Mouse (Mus musculus): ENCODE results near the gene Nudt9.
"Not testable (repeated sequence)": the region's sequence is repeated elsewhere in the genome, so short reads cannot be mapped to it uniquely, and the experiment has no call there.

Gene Nudt9

DNA sequence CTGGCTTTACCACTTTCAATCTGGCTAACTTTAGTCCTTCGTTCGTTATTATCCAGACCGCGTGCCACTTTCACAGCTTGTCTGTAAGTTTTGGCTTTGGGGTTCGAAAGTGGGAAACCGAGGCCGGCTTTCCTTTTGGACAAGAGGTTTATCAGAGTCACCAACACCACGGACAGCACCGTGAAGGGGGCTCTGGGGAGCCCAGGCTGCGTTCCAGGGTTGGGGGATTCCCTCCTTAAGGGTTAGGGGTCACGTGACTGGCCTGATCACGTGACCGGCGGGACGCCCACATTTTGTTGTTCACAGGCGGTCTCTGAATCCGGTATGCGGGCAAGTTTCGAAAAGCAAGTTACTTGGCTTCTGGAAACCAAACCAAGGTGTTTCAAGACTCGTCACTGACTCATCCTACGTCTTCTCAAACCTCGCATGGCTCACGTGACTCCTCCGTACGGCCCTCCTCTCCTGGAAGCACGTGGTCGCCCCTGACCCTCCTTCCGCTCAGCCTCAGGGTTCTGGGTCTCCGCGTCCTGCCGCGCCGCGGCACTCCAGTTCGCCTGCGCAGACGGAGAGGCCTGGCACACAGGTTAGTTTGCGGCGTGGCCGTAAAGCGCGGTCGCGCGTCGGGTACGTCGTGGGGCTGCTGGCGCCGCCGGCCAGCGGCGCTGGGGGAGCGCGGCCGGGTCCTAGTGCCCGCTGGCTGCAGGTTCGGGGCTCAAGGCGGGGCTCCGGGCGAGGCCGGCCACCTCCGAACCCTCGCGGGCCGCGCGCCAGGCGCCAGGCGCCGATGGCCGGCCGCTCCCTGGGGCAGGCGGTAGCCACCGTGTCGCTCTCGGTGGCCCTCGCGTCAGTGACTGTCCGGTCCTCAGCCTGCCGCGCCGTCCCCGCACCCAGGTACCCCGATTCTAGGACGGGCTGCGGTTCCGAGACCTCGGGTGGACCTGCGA, at the start of gene Nudt9:
TSS of gene Nudt9 (plus strand) at position 51 of the 944 bp plus-strand sequence.
- DNase-seq, result peak; percentile 96

DNA sequence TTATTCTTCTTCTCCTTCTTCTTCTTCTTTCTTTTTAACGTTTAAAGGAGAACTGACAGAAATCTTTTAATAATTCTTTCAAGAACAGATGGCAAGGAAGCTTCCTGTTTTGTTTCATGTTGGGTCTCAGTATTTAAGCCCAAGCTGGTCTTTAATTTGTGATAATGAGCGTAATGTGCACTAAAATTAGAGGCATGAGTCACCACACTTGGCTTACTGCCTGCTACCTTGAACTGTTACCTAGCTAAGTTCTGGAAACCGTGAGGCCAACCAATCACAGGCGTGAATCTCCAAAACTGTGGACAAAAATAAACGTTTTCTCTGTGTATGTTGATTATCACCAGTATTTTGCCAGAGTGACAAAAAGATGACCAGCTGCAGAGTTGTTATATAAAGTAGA, 47.4 kb upstream of the Nudt9 start:
- DNase-seq, result no peak

DNA sequence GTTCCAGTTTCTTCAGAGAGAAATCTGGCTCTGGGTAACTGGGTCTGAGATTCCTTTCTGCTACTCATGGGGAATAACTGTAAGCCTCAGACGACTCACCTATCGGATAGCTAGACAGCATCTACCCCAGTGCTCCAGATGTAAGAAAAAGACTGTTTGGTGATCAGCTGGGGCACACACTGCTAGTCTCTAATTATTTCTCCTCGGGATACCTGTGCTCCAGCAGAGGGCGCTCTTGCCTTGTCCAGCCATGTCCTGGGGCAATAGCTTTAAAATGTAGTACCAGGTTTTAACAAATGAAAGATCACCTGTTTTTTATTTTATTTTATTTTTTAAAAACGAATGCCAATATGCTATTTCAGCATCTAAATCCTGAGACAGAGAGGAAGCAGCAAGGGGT, 46.4 kb upstream of the Nudt9 start:
- DNase-seq, result peak; percentile 83

DNA sequence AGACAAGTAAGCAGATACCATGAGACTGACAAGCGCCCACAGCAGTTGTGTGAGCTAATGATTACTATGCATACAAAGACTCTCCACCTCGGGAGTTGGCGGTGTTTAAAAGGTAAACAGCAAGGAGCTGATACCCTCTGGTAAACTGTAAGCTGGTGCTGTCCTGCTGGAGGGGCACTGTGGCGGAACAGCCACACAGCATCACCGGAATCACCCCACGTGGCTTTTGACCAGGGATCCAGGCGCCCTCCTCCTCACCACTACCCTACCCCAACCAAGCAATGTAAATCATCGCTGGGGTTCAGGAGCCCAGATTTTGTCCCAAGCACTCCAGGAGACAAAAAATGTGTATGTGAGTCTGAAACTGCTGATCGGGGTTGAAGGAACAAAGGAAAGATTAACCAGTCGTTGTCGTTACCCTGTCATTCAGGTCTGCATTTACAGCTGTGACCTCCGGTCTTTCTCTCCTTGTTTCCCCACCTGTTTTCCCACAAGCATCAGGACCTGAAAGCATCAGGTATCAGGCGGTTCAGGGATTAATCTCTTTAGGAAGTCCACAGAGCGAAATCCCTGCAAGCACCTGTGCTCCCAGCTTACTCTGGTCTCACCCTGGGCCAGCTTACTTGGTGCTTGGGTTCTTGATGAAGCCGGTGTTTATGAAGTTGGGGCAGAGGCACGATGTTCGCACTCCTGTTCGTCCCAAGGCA, 43.4 kb upstream of the Nudt9 start:
- DNase-seq, result no peak

DNA sequence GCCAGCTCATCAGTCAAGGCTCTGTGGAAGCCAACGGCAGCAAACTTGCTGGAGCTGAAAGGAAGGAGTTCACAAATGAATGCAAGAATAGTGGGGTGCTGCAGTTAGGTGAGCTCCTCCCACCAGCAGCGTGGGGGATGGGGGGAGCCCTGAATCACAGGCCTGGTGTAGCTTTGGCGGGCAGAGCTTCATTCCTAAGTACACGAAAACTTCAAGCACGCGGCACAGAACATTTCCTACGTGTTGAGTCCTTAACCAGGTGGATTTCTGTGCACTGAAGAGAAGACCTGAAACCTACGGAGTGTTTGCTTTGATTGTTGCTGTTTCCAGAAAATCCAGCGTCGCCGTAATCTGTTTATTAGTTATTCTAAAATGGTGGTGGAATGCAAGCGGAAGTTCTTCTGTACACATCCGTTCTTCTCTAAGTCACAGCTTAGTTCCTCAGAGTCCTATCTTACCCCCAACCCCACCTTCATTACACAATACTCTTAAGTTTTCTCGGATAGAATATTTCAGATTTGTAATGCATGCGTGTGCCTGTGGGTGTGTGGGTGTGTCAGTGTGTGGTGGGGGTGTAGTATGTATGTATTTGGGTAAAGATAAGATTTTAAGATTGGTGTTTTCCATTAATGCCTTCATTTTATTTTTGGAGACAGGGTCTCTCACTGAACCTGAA, 42.7 kb upstream of the Nudt9 start:
- DNase-seq, result no peak

DNA sequence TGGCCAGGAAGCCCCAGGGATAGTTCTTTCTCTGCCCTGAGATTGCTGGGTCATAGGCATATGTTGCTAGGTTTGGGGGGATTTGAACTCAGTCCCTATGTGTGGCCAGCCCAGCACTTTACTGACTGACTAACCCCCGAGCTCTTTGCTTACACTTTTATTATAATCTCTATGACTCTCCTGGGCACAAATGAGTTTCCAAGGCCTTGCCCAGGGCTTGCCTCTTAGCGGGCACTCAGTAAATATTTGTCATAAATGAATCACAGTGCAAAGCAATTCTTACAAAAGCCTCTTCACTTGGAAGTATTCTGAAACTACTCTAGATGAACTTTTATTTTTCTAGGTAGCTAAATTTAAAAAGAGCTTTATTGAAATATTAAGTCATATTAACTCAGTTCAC, 42.2 kb upstream of the Nudt9 start:
- DNase-seq, result no peak

DNA sequence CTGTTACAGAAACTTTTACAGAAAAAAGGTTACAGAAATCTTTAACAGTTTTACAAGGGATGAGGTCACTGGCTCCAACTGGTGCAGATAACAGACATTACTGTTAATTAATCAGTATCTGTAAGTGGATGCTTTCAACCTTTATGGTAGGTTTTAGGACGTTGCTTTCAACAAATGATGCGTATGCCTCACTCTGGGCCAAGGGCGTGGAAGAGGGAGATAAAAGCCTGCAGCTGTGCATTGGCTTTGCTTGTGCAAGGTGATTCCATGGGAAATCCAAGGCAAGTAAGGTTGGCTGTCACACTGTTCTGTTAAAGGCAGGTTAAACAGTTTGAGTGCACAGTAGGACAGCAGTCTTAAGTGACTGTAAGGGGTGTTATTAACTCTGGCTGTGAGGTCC, 39.3 kb upstream of the Nudt9 start:
- DNase-seq, result no peak

DNA sequence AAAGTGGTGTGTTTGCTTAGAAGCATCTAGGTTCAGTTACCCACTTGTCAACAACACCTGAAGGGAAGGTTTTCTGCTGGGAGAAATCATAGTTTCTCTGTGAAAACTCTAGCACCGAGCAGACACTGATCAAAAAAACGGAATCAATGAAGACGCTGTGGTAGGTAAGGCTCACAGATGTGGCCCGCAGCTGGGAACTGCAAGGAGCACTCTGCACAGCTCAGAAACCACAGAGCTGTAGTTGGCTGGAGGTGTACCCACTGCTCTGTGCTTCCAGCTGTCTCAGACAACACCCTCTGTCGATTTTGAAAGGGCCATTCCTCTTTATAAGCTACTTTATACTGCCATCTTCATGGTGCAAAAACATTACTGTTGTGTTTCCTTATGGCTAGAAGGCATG, 38.3 kb upstream of the Nudt9 start:
- DNase-seq, result no peak

DNA sequence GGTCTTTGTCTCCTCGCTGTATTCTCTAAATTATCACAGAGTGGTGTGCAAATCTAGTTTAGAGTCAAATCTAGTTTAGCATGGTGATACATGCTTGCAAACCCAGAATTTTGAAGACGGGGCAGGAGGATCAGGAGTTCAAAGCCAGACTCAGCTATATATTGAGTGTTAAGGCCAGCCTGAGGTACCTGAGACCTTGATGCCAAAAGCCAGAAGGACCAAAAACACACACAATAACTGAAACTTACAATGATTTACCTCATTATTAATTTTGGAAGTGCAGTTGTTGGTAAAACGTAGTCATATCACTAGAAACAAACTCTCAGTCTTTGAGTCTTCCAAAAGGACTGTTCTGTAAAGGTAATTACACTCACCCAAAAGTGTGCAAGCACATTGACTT, 36.7 kb upstream of the Nudt9 start:
- no peak for DNase-seq

DNA sequence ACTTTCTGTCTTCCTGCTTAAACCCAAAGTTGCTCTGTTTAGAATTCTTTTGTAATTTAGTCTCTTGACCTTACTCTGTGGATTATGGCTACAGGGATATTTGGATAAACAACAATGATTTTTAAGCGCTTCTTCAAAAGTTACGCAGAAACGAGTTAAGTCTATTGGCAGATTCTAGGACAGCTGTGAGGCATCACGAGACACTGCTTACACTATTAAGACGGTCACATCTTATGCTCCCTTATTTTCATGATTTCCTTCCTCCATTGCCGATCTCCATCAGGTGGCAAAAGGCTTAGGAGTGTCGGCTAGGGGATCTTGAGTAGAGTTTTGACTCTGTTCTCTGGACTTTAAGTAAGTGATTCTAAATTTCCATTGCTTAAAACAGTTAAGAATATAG, 35.8 kb upstream of the Nudt9 start:
- no peak for DNase-seq

DNA sequence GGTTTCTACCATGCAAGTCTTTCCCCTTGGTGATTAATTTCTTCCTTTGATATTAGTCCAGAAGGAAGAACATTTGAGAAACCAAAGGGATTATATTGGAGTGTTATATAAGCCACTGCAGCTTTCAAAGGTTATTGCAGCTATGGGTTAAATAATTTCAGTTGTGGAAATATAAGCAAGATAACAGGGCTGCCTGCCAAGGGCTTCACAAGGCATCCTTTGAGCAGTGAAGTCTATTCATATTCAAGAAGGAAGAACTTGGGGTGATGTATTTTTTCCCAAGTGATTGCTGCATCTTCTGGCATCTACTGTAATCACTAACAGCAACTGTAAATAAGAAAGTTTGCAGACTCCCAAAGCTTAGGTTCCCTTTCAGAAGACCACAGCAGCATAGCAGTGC, 34.7 kb upstream of the Nudt9 start:
- DNase-seq, result no peak

DNA sequence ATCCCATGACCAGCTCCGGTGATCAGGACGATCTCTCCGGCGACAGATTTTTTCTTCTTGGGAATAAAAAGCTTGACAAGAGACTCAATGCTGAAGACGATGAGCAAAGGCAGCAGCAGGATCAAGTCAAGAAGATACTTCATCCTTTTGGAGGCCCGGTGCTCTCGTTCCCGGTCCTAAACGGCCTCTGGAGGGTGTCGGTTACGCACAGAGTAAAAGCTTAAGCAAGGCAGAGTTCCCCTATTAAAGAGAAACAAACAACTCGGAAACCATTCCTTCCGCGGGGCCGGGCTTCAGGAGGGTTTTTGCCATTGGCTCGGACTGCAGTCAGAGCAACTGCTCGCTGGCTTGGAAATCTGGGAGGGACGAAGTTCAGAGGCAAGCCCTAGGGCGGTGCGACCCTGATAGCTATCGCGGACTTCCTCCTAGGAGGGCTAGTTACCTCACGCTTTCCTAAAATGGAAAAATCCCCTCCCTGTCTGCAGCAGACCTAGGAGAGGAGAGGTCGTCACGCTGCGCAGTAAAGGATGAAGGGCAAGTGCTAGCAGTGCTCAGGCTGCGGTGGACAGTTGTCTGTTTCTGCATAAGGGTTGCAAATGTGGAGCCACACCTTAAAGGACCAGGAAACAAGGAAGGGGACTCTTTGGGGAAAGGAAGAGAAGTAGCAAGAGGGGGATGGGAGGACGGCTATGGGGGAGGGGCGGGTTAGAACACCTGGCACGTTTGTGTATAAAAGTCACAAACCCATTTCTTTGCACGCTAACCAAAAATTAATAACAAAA, 24.3 kb upstream of the Nudt9 start, which contains the start of gene Hsd17b11:
TSS of gene Hsd17b11 (minus strand) at position 323 of the 782 bp plus-strand sequence.
- DNase-seq, result peak; percentile 82

DNA sequence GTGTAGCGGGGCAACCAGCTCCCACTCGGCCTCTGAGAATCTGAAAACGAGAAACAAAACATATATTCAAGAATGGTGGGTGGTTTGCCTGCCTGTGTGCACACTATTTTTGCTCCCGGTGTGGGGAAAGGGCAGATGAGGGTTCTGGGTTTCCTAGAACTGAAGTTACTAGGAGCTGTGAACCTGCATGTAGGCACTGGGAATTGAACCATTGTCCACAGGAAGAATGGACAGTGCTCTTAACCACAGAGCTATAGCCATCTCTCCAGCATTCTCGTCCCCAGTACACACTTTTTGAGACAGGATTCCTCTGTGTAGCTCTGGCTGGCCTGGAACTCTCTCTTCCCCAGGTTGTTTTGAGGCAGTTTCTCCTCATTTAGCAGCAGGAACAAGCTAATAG, 23.5 kb upstream of the Nudt9 start:
- no peak for DNase-seq

DNA sequence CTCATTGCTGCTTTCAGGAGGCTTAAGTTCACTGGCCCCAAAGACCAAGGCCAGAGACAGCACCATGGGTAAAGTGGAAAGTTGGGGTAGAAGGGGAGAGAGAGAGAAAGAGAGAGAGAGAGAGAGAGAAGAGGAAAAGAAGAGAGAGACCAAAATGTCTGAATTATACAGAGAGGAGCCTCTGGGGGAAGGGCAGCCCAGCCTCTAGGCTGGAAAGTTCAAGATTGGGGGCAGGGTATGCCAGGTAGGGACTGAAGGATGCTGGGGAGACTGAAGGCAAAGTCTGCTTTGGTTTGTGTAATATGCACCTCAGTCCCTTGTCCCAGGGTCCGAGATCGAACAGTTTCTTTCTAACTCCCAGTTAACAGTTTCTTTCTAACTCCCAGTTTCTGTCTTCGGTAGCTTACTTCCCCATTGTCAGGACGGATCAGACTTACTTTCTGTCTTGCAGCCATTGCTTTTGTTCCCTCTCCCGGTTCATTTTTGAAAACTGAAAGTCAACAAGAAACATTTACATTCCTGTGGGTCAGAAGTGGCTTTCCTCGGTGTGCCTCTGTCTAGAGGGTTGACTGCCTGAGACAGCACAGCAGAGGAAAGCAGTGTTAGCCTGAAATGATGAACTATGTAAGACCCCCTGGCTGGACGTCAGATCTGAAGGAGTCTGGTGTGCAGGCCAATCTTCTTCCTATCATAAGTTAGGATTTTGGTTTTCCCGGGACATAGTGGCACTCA, 22.7 kb upstream of the Nudt9 start:
- no peak for DNase-seq

DNA sequence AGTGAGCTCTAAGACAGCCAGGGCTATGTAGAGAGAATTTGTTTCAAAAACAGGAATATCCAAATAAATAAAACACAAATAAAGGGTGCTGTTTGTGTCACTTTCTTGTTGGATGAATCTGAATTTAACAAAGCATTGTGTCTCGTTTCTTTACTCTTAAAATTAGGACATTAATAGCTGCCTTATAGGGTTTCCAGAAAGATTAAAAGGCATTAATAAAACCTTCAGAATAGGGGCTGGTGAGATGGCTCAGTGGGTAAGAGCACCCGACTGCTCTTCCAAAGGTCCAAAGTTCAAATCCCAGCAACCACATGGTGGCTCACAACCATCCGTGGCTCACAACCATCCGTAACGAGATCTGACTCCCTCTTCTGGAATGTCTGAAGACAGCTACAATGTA, 21.9 kb upstream of the Nudt9 start:
- DNase-seq, result not testable (repeated sequence)

DNA sequence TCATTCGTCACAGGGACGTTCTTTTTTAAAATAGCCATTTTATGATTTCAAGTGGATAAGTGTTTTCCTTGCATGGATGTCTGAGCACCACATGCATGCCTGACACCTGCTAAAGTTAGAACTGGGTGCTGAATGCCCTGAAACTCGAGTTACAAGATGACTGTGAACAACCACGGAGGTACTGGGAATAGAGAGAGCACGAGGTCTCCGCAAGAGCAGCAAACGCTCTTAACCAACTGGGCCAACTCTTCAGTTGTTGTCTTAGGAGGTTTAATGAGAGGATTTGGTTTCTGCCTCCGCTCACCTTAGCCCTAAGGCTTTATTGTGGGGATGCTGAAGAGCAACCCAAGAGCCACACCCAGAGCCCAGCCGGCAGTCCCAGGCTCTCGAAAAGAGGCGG, 21.3 kb upstream of the Nudt9 start:
- DNase-seq, result no peak

DNA sequence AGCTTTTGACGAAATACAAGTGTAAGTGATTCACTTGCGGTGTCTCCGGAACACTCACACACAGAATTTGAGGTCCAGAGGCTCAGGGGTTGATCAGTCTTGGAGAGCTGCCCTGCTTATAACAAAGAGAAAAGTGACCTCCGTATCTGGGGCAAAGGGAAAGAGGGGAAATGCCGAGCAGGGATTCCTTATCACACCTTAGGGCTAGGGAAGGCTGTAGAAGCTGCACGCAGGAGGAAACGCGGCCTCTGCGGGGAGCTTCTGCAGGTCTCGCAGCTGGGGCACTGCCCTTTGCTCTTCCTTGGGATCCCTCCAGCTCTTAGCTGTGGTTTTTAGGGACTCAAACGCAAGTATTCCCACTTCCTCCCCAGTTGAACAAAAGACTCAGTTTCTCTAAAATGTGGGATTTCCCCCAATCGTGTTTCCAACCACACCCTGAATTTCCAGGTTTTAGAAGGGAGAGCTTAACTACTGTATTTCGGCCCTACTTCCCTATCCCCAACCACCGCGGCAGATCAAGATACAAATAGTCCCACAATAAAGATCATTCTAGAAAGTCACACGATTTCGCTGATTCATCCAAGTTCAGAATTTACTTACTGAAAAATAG, 20.8 kb upstream of the Nudt9 start:
- DNase-seq, result no peak

DNA sequence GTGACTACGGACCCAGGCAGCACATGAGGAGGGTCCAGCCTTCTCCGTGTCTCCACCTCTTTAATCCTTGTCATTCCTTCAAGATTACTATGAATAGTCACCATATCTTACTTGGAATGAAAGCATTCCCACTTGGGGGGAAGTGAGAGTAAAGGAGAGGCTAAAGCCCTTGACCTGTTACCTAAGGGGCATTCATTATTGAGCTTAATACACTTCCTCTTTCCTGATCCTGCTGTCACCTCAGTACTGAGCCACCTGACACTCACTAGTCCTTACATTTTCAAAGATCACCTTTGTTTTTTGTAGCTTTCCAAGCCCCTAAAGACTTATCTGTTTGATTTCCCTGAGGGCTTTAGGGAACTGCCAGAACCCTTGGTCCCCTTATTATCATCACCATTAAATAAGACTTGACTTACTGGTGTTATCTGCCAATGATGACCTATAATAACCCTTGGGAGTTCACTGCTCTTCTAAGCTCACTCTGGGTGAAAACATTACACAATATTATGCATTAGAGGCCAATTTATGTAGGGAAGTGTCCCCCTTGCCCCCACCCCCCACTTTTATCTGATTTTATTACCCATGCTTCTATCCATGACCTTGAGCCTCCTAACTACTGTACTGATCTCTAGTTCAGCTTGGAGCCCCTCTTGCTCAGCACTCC, 13.5 kb upstream of the Nudt9 start:
- DNase-seq, result no peak

DNA sequence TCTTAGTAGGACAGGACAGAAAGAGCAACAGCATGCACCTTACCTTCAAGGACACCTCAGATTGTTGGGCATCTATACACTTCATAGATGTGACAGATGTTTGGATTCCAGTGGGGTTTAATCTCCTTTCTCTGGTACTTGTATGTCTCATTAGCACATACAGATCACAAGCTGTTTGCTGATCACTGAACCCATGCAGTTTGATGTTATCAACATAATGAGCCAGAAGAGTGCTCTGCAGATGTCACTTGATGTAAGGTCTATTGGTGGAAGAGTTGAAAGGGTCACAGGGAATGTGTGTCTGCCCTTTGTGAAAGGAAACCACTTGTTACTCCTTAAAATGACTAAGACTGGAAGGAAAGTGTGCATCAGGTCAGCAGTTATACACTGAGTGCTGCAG, 11.0 kb upstream of the Nudt9 start:
- no peak for DNase-seq

DNA sequence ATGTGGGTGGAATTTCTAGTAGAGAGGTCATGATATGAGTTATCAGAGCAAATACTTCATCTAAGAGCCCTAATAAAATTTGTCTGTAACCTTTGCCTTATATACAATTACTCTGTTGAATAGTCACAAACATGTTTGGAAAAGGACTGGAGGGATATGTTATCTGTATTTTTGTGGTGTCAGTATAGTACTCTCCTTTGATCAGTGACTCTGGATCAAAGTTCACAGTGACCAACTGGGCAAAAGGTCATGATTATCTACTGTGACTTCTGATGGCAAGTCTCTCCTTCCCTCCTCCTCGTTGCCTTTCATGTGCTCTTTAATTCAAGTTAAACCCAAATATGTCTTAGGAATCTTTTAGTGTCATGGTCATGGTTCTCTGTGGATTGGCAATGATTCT, 10.3 kb upstream of the Nudt9 start:
- DNase-seq, result no peak

DNA sequence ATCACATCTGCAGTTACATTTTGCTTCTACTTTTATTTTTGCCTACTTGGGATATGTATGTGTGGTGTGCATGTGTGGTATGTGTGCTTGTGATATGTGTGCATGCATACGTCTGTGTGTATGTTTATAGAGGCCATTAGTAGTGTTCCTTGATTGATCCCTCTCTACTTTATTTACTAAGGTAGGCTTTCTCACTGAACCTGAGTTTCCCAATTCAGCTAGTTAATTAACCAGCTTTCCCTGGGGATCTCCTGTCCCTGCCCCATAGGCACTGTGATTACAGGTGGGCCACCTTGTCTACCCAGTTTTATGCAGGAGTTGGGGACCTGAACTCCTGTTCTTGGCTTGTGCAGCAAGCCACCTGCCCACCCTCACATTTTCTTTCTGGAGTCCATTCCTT, 9.4 kb upstream of the Nudt9 start:
- DNase-seq, result no peak
